Mouse (Mus musculus) stomach, postnatal 0 days (tissue): ENCODE results near the gene Aldh2.

ENCODE experiments used
- CTCF ChIP-seq: IDR thresholded peaks from 2 replicates; pipeline ENCODE4 v1.5.1; 2016; ENCODE audit warnings: antibody characterized with exemption, low read depth, mild to moderate bottlenecking, moderate library complexity
- EP300 ChIP-seq: optimal IDR thresholded peaks from 2 replicates; pipeline ENCODE3; 2016; ENCODE audit warnings: antibody characterized with exemption

DNA sequence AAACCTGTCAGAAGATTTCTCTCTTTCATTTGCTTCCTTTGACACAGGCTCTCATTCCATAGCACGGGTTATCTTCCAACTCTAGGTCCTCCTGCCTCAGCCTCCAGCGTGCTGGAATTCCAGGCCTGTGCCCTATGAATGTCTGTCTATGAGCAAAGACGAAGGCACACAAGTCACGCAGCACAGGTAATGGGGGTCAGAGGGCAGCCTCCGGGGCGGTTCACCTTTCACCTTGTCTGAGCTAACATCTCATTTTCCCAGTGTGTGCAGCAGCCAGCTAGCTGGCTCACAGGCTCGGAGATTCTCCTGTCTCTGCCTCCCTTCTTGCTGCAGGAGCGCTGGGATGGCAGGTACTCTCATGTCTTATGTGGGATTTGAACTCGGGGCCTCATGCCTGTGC is 46.0 kb upstream of the Aldh2 start:
- TF ChIP-seq CTCF, result no peak
- no peak for TF ChIP-seq EP300
